Mouse (Mus musculus) spleen, adult 2 months (tissue): ENCODE measurements around the gene Prkcq.

Source experiments
- CTCF ChIP-seq: fragments of 200-500 bp; IDR thresholded peaks from 2 replicates; pipeline ENCODE4 v1.5.1; 2011; ENCODE audit warnings: mild to moderate bottlenecking, inconsistent platforms; ENCODE audit not compliant: insufficient read depth, insufficient read length, insufficient replicate concordance; ENCODE audit errors: extremely low read depth
- POLR2A ChIP-seq: fragments of 200-500 bp; IDR thresholded peaks from 2 replicates; pipeline ENCODE4 v1.6.1; 2011; ENCODE audit warnings: low read depth, low read length, inconsistent platforms

DNA sequence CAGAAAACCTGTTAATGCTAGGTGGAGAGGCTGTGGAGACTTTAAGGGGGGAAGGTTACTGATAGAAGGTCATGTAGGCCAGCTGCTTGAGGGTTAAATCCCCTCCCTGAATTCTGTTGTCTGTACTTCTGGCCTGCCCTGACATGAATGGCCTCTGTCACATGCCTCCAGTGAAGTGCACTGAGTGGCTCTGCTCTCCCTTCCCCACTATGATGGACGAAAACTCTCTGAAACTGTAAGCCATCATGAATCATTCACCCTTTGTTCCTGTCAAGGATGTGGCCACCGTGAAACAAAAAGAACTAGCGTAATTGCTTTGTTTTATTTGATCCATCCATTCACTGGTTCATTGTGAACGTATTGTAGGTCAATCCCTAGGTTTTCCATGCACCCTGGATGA, 44.5 kb downstream of the Prkcq start:
- TF ChIP-seq CTCF: no peak
- TF ChIP-seq POLR2A: no peak
